Mouse (Mus musculus): ENCODE data around the gene Tmem223. TPM values are rescaled to one million over a fixed set of nuclear protein-coding genes. Genes with fewer than 3 reads are reported as not detected.
A peak's percentile ranks its signal among the peaks of the same experiment; 100 is the strongest.

Gene Tmem223
- polyA plus RNA-seq, 1 experiment, result 17.0 TPM

GRCm38 (mm10) chr19:8745382-8745781 lies 25.4 kb upstream of the Tmem223 start:
- H3K4me3 ChIP-seq (ENCODE audit: control insufficient read depth, low read depth, low read length), result no peak overlapping the region
- no peaks in the 10 kb centered on the region; the same call in 1 of the 2 replicates for H3K36me3 ChIP-seq (ENCODE audit: control insufficient read depth, insufficient read depth, low read length)
- H3K27me3 ChIP-seq (ENCODE audit: control insufficient read depth, insufficient read depth, low read length), result no peaks in the 10 kb centered on the region
- TF ChIP-seq POLR2A (IDR thresholded peaks at IDR 0.05; ENCODE audit: control insufficient read depth, low read depth, low read length) (no peak), CTCF (IDR thresholded peaks at IDR 0.05; ENCODE audit: control insufficient read depth, insufficient read depth, insufficient replicate concordance, low read depth, low read length) (no peak)
- no peak overlapping the region for H3K27ac ChIP-seq (ENCODE audit: control insufficient read depth, insufficient read depth, low read depth, low read length)
- peaks cover 9% of the 10 kb centered on the region for H3K4me1 ChIP-seq (ENCODE audit: control insufficient read depth, insufficient read depth, low read length)

GRCm38 (mm10) chr19:8747368-8747767 lies 23.4 kb upstream of the Tmem223 start:
- no peak for TF ChIP-seq CTCF (IDR thresholded peaks at IDR 0.05; ENCODE audit: control insufficient read depth, insufficient read depth, insufficient replicate concordance, low read depth, low read length)
- TF ChIP-seq POLR2A (IDR thresholded peaks at IDR 0.05; ENCODE audit: control insufficient read depth, low read depth, low read length), result no peak
- Histone ChIP-seq H3K4me1 (ENCODE audit: control insufficient read depth, insufficient read depth, low read length) (no peaks in the 10 kb centered on the region), H3K27me3 (ENCODE audit: control insufficient read depth, insufficient read depth, low read length) (no peaks in the 10 kb centered on the region), H3K27ac (ENCODE audit: control insufficient read depth, insufficient read depth, low read depth, low read length) (no peak overlapping the region), H3K4me3 (ENCODE audit: control insufficient read depth, low read depth, low read length) (no peak overlapping the region), H3K36me3 (ENCODE audit: control insufficient read depth, insufficient read depth, low read length) (no peaks in the 10 kb centered on the region; the same call in 1 of the 2 replicates)

- Histone ChIP-seq H3K36me3 (ENCODE audit: control insufficient read depth, insufficient read depth, low read length) (no peaks in the 10 kb centered on the region; the same call in 1 of the 2 replicates), H3K4me1 (ENCODE audit: control insufficient read depth, insufficient read depth, low read length) (no peaks in the 10 kb centered on the region; the same call in 1 of the 2 replicates), H3K4me3 (ENCODE audit: control insufficient read depth, low read depth, low read length) (peak overlapping the region; percentile 81), H3K27me3 (ENCODE audit: control insufficient read depth, insufficient read depth, low read length) (no peaks in the 10 kb centered on the region), H3K27ac (ENCODE audit: control insufficient read depth, insufficient read depth, low read depth, low read length) (peak overlapping the region; percentile 53)
- TF ChIP-seq POLR2A (IDR thresholded peaks at IDR 0.05; ENCODE audit: control insufficient read depth, low read depth, low read length) (no peak), CTCF (IDR thresholded peaks at IDR 0.05; ENCODE audit: control insufficient read depth, insufficient read depth, insufficient replicate concordance, low read depth, low read length) (no peak)
These were observed 15.1 kb upstream of the Tmem223 start for GRCm38 (mm10) chr19:8755652-8756051.

- H3K27me3 ChIP-seq (ENCODE audit: control insufficient read depth, insufficient read depth, low read length), result no peaks in the 10 kb centered on the region
- peak within 1 kb of the TSS; percentile 94 for H3K4me3 ChIP-seq (ENCODE audit: control insufficient read depth, low read depth, low read length)
- H3K27ac ChIP-seq (ENCODE audit: control insufficient read depth, insufficient read depth, low read depth, low read length), result peak within 1 kb of the TSS; percentile 96
- H3K36me3 ChIP-seq (ENCODE audit: control insufficient read depth, insufficient read depth, low read length), result no peaks in the 10 kb centered on the region; the same call in 1 of the 2 replicates
- H3K4me1 ChIP-seq (ENCODE audit: control insufficient read depth, insufficient read depth, low read length), result no peaks in the 10 kb centered on the region; the same call in 1 of the 2 replicates
- TF ChIP-seq CTCF (IDR thresholded peaks at IDR 0.05; ENCODE audit: control insufficient read depth, insufficient read depth, insufficient replicate concordance, low read depth, low read length) (no peak), POLR2A (IDR thresholded peaks at IDR 0.05; ENCODE audit: control insufficient read depth, low read depth, low read length) (peak; percentile 98)
These were observed 14.0 kb upstream of the Tmem223 start, which contains the start of gene Nxf1 for GRCm38 (mm10) chr19:8756635-8757387. TSS of gene Nxf1 (plus strand) at chr19:8757073.

GRCm38 (mm10) chr19:8757471-8757998 lies 13.3 kb upstream of the Tmem223 start:
- no peaks in the 10 kb centered on the region; the same call in 1 of the 2 replicates for H3K4me1 ChIP-seq (ENCODE audit: control insufficient read depth, insufficient read depth, low read length)
- H3K36me3 ChIP-seq (ENCODE audit: control insufficient read depth, insufficient read depth, low read length), result no peaks in the 10 kb centered on the region; the same call in 1 of the 2 replicates
- peak overlapping the region; percentile 96 for H3K27ac ChIP-seq (ENCODE audit: control insufficient read depth, insufficient read depth, low read depth, low read length)
- no peak for TF ChIP-seq POLR2A (IDR thresholded peaks at IDR 0.05; ENCODE audit: control insufficient read depth, low read depth, low read length)
- TF ChIP-seq CTCF (IDR thresholded peaks at IDR 0.05; ENCODE audit: control insufficient read depth, insufficient read depth, insufficient replicate concordance, low read depth, low read length), result no peak
- H3K4me3 ChIP-seq (ENCODE audit: control insufficient read depth, low read depth, low read length), result peak overlapping the region; percentile 94
- H3K27me3 ChIP-seq (ENCODE audit: control insufficient read depth, insufficient read depth, low read length), result no peaks in the 10 kb centered on the region

- Histone ChIP-seq H3K36me3 (ENCODE audit: control insufficient read depth, insufficient read depth, low read length) (peaks cover 1% of the 10 kb centered on the region; the same call in 1 of the 2 replicates), H3K4me1 (ENCODE audit: control insufficient read depth, insufficient read depth, low read length) (no peaks in the 10 kb centered on the region; the same call in 1 of the 2 replicates), H3K27ac (ENCODE audit: control insufficient read depth, insufficient read depth, low read depth, low read length) (no peak overlapping the region), H3K4me3 (ENCODE audit: control insufficient read depth, low read depth, low read length) (peak overlapping the region; percentile 74), H3K27me3 (ENCODE audit: control insufficient read depth, insufficient read depth, low read length) (no peaks in the 10 kb centered on the region)
- TF ChIP-seq CTCF (IDR thresholded peaks at IDR 0.05; ENCODE audit: control insufficient read depth, insufficient read depth, insufficient replicate concordance, low read depth, low read length), result no peak
- TF ChIP-seq POLR2A (IDR thresholded peaks at IDR 0.05; ENCODE audit: control insufficient read depth, low read depth, low read length), result no peak
These were observed 11.9 kb upstream of the Tmem223 start for GRCm38 (mm10) chr19:8758899-8759298.

- Histone ChIP-seq H3K4me3 (ENCODE audit: control insufficient read depth, low read depth, low read length) (no peak overlapping the region; the same call in 1 of the 2 replicates), H3K4me1 (ENCODE audit: control insufficient read depth, insufficient read depth, low read length) (peaks cover 2% of the 10 kb centered on the region; the same call in 1 of the 2 replicates), H3K36me3 (ENCODE audit: control insufficient read depth, insufficient read depth, low read length) (peaks cover 8% of the 10 kb centered on the region), H3K27ac (ENCODE audit: control insufficient read depth, insufficient read depth, low read depth, low read length) (no peak overlapping the region), H3K27me3 (ENCODE audit: control insufficient read depth, insufficient read depth, low read length) (no peaks in the 10 kb centered on the region)
- TF ChIP-seq POLR2A (IDR thresholded peaks at IDR 0.05; ENCODE audit: control insufficient read depth, low read depth, low read length) (no peak), CTCF (IDR thresholded peaks at IDR 0.05; ENCODE audit: control insufficient read depth, insufficient read depth, insufficient replicate concordance, low read depth, low read length) (no peak)
These were observed 10.0 kb upstream of the Tmem223 start for GRCm38 (mm10) chr19:8760757-8761156.

Measured in testis, adult 2 months (tissue).